Mouse (Mus musculus): ENCODE data around the gene Vps29.

The Vps29 gene

GRCm38 (mm10) chr5:122342874-122343273, 11.3 kb upstream of the Vps29 start:
- DNase-seq, result no peak

- no peak for DNase-seq
These were observed 10.4 kb upstream of the Vps29 start for GRCm38 (mm10) chr5:122343768-122344167.

GRCm38 (mm10) chr5:122344260-122344659, 9.9 kb upstream of the Vps29 start:
- DNase-seq, result peak; percentile 85

GRCm38 (mm10) chr5:122345777-122346176, 8.4 kb upstream of the Vps29 start:
- DNase-seq, result no peak

GRCm38 (mm10) chr5:122354492-122355067, 411 bp downstream of the Vps29 start:
- no peak for DNase-seq

- no peak for DNase-seq
These were observed 17.5 kb downstream of the Vps29 start, which contains the start of gene Gpn3 for GRCm38 (mm10) chr5:122371591-122372191. Gene Gpn3, plus strand, starts transcription at chr5:122371876.

- DNase-seq, result peak; percentile 99
These were observed 18.1 kb downstream of the Vps29 start, which contains the start of gene Fam216a for GRCm38 (mm10) chr5:122372192-122372769. Gene Fam216a, minus strand, starts transcription at chr5:122372364.

GRCm38 (mm10) chr5:122372878-122373277, 18.7 kb downstream of the Vps29 start:
- no peak for DNase-seq

- no peak for DNase-seq
These were observed 23.1 kb downstream of the Vps29 start for GRCm38 (mm10) chr5:122377101-122377833.

- no peak for DNase-seq
These were observed 24.0 kb downstream of the Vps29 start for GRCm38 (mm10) chr5:122378171-122378570.

- DNase-seq, result peak; percentile 83
These were observed 25.4 kb downstream of the Vps29 start for GRCm38 (mm10) chr5:122379374-122380155.

GRCm38 (mm10) chr5:122390006-122390405, 35.8 kb downstream of the Vps29 start:
- no peak for DNase-seq

- no peak for DNase-seq
These were observed 36.5 kb downstream of the Vps29 start for GRCm38 (mm10) chr5:122390671-122391070.

GRCm38 (mm10) chr5:122391178-122391785, 37.1 kb downstream of the Vps29 start:
- DNase-seq, result no peak

- DNase-seq, result peak; percentile 96
These were observed 37.6 kb downstream of the Vps29 start, which contains the start of gene Arpc3 for GRCm38 (mm10) chr5:122391786-122392180. Gene Arpc3, plus strand, starts transcription at chr5:122391878.

- peak; percentile 43 for DNase-seq
These were observed 38.2 kb downstream of the Vps29 start for GRCm38 (mm10) chr5:122392227-122393004.

GRCm38 (mm10) chr5:122393887-122394286, 39.7 kb downstream of the Vps29 start:
- peak; percentile 90 for DNase-seq

- peak; percentile 78 for DNase-seq
These were observed 42.6 kb downstream of the Vps29 start for GRCm38 (mm10) chr5:122396791-122397190.

- no peak for DNase-seq
These were observed 43.3 kb downstream of the Vps29 start for GRCm38 (mm10) chr5:122397495-122397894.

GRCm38 (mm10) chr5:122399871-122400270, 45.7 kb downstream of the Vps29 start:
- peak; percentile 34 for DNase-seq

GRCm38 (mm10) chr5:122400628-122401302, 46.6 kb downstream of the Vps29 start:
- peak; percentile 84 for DNase-seq
